Mouse (Mus musculus): ENCODE data around the gene Atp11c. TPM values are rescaled to one million over a fixed set of nuclear protein-coding genes. Genes with fewer than 3 reads are reported as not detected.
A peak's percentile ranks its signal among the peaks of the same experiment; 100 is the strongest.

Gene Atp11c
- 1 to 10 TPM; 7.7 to 8.1 TPM for total RNA-seq (2021)
- long read RNA-seq, experiment 1, full-length matches to known transcripts, result 1 of 1 reads
- long read RNA-seq, experiment 1, partial matches to known transcripts, result 0 of 1 reads
- long read RNA-seq, experiment 1, other reads (novel, unspliced or antisense), result 0 of 1 reads
- long read RNA-seq, experiment 2, result 0 reads

DNA sequence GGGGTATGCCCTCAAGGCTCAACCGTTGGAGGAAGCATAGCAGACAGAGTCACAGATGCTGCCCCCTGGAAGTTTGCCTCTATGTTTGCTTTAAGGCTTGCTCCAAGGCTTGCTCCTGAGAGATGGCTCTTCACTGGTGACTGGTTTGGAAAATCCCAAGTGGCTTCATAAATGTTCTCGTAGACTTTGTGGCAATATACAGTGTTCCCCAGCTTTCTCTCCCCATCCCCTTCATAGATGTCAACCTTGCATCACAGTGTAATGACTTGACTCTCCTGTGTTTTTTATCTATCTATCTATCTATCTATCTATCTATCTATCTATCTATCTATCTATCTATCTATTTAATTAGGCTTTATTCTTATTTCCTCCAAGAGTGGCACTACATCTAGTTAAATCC lies at the start of gene Atp11c:
Gene Atp11c, minus strand, starts transcription at position 101 of the 400 bp plus-strand sequence.
- DNase-seq (ENCODE audit: low spot score in 2 of 2), result no peak

DNA sequence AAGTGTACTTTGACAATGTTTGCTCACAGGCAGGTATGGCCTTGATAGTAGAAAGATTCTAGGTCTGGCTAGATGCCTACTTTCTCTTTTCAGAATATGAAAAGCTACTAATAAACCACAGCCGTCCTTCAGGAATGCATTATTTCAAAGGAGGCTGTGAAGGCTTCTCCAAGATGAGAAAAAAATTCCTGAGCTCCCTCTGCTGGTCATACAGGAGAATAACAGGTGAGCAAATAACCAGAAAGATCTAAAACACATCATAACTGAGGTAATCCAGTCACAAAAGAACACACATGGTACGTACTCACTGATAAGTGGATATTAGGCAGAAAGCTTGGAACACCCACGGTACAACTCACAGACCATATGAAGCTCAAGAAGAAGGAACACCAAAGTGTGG lies 16.7 kb upstream of the Atp11c start:
- DNase-seq (ENCODE audit: low spot score in 2 of 2), result peak; percentile 5 to 12

- no peak for DNase-seq (ENCODE audit: low spot score in 2 of 2)
Measured at GRCm38 (mm10) chrX:60570539-60570938, 22.0 kb downstream of the Atp11c start.

- no peak for DNase-seq (ENCODE audit: low spot score in 2 of 2)
Measured at GRCm38 (mm10) chrX:60569047-60569446, 23.5 kb downstream of the Atp11c start.

GRCm38 (mm10) chrX:60555242-60555641 lies 37.3 kb downstream of the Atp11c start:
- no peak for DNase-seq (ENCODE audit: low spot score in 2 of 2)

DNA sequence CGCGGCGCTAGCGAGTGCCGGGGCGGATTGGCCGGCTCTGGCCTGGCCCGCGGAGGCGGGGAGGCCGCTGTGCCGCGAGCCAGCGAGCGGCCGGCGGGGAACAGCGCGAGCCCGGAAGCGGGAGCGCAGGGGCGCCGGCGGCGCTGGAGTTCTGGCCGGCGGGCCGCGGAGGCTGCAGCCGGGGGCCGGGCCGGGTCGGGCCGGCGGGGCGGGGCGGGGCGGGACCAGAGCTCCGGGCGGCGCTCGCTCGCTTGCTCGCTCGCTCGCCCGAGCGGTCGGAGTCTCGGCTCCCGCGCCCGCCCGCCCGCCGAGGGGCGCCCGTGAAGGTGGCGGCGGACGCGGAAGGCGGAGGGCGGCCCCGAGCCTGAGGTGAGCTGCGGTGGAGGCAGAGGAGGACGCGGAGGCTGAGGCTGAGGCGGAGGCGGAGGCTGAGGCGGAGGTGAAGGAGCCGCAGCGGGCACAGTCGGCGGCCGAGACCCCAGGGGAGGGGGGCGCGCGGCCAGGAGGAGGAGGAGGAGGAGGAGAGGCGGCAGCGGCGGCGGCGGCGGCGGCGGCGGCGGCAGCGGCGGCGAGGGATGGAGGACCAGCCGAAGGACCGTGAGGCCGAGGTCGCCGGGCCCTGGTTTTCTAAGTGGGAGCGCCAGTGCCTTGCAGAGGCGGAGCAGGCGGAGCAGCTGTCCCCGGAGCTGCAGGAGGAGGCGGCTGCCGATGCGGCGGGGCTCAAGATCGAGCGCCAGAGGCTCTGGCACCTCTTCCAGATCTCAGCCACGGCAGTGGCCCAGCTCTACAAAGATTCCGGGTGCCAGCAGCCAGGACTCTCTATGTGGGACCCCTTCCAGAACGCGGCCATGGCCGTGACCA lies 44.8 kb downstream of the Atp11c start:
- peak; percentile 7 to 27 for DNase-seq (ENCODE audit: low spot score in 2 of 2)

- DNase-seq (ENCODE audit: low spot score in 2 of 2), result no peak
Measured at GRCm38 (mm10) chrX:60547098-60547443, 45.4 kb downstream of the Atp11c start.

- DNase-seq (ENCODE audit: low spot score in 2 of 2), result no peak
Measured at GRCm38 (mm10) chrX:60545906-60546305, 46.6 kb downstream of the Atp11c start.

- DNase-seq (ENCODE audit: low spot score in 2 of 2), result no peak
Measured at GRCm38 (mm10) chrX:60545444-60545843, 47.1 kb downstream of the Atp11c start.

DNA sequence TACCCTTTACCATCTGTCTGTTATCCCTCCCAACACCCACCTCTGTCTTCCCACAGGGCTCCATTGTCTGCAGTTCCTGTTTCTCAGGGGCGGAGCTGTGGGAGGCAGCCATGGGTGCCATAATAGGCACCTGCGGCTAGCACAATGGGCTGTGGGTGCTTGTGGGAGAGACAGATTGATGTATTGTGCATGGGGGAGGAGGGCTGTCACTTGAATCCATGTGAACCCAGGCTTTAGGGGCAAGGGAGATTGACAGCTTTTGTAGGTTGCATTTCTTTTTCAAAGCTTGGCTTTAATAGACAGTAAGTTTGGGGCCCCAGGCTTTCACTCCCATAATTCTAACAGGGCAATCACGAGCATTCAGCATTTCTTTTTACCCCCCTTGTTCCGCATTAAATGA lies 48.4 kb downstream of the Atp11c start:
- no peak for DNase-seq (ENCODE audit: low spot score in 2 of 2)

- no peak for DNase-seq (ENCODE audit: low spot score in 2 of 2)
Measured at GRCm38 (mm10) chrX:60542901-60543300, 49.6 kb downstream of the Atp11c start.

GRCm38 (mm10) chrX:60539149-60539548 lies 53.3 kb downstream of the Atp11c start, which contains the start of gene Gm7073:
Gene Gm7073 (minus strand): TSS chrX:60539249.
- DNase-seq (ENCODE audit: low spot score in 2 of 2), result no peak

GRCm38 (mm10) chrX:60503995-60504394 lies 88.5 kb downstream of the Atp11c start:
- DNase-seq (ENCODE audit: low spot score in 2 of 2), result peak; percentile 6 to 12

- no peak for DNase-seq (ENCODE audit: low spot score in 2 of 2)
Measured at GRCm38 (mm10) chrX:60497750-60498149, 94.7 kb downstream of the Atp11c start.

- DNase-seq (ENCODE audit: low spot score in 2 of 2), result no peak
Measured at GRCm38 (mm10) chrX:60495308-60495707, 97.2 kb downstream of the Atp11c start.

- DNase-seq (ENCODE audit: low spot score in 2 of 2), result no peak
Measured at GRCm38 (mm10) chrX:60463786-60464185, 128.7 kb downstream of the Atp11c start.

- no peak for DNase-seq (ENCODE audit: low spot score in 2 of 2)
Measured at GRCm38 (mm10) chrX:60414563-60415111, 177.9 kb downstream of the Atp11c start.

GRCm38 (mm10) chrX:60405681-60406080 lies 186.8 kb downstream of the Atp11c start:
- no peak for DNase-seq (ENCODE audit: low spot score in 2 of 2)

DNA sequence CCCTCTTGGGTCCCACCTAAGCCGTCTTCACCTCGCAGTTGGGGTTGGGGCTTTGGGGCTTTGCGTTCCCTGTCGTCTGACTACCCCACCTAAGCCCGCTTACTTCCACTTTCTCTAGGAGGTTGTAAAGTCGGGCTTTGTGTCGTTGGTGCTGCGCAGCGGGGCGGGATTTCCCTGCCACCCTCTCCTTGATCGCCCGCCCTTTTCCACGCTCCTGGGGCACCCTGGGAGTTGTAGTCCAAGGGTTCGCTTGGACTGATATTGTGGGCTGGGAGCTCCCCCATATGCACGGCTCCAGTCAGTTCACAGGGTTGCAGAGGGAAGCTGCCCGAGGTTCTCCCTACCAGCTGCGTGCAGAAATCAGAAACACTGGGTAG lies 187.8 kb downstream of the Atp11c start:
- DNase-seq (ENCODE audit: low spot score in 2 of 2), result peak; percentile 76 to 84

GRCm38 (mm10) chrX:60403764-60404667 lies 188.5 kb downstream of the Atp11c start:
- peak; percentile 30 to 33 for DNase-seq (ENCODE audit: low spot score in 2 of 2)

- peak in 1 of 2 experiments; percentile 1 for DNase-seq (ENCODE audit: low spot score in 2 of 2)
Measured at GRCm38 (mm10) chrX:60403062-60403763, 189.3 kb downstream of the Atp11c start.
